ENCODE assay signal across 8 mouse cellular contexts in the genomic region with DNA sequence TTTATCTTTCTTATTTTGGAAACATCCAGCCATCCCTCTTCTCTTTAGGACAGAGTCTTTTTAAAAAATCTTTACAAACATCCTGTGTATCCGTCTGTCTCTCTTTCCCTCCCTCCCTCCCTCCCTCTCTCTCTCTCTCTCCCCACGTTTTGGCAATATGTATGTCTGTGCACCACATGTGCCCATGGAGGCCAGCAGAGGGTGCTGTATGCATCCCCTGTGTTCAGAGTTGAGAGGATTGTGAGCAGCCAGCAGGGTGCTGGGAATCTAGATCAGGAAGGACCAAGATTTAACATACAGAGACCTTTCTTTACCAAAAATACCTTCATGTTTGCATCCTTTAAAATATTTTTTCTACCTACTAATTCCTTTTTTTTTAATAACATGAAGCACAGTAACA. TPM values are rescaled to one million over a fixed set of nuclear protein-coding genes. Genes with fewer than 3 reads are reported as not detected.
DNase-seq lines count a peak whose midpoint lies in the region; ATAC-seq and TF ChIP-seq lines count a peak whose summit lies in the region.

No protein-coding gene starts in this region.

- no peak overlapping the region for H3K9ac ChIP-seq in kidney, embryonic 14.5 days (ENCODE audit: low read depth, low read length)

- peak; percentile 49; the same call in 1 of the 2 replicates for ATAC-seq in G1E (ENCODE audit: extremely low read depth, insufficient number of reproducible peaks, low FRiP score, poor library complexity, severe bottlenecking)
- ATAC-seq in kidney, embryonic 14.5 days (ENCODE audit: low FRiP score, low TSS enrichment): no peak
- ATAC-seq in monocyte, adult 5-6 weeks (replicated peaks; ENCODE audit: insufficient number of reproducible peaks, low FRiP score, low TSS enrichment, poor library complexity, severe bottlenecking): no peak

- peaks cover 64% of the 10 kb centered on the region for H3K36me3 ChIP-seq in G1E (replicated peaks)
- H3K36me3 ChIP-seq in kidney, embryonic 14.5 days (ENCODE audit: control insufficient read depth, insufficient read depth, low read length): no peaks in the 10 kb centered on the region

- no peak overlapping the region for H3K27ac ChIP-seq in kidney, embryonic 14.5 days (ENCODE audit: low read depth, low read length)

- peak overlapping the region; percentile 91; the same call in 1 of the 2 replicates for H3K4me3 ChIP-seq in G1E (ENCODE audit: low read depth, low read length)
- peak overlapping the region; percentile 83 for H3K4me3 ChIP-seq in kidney, embryonic 14.5 days (ENCODE audit: low read length)

- WGBS in kidney, embryonic 14.5 days: 22% methylated on average over 2 of the region's 2 CpGs

- H3K4me2 ChIP-seq in kidney, embryonic 14.5 days (replicated peaks; ENCODE audit: low read depth, low read length): peak overlapping the region; percentile 81

- peak; percentile 66 to 67 for DNase-seq in B cell, adult 2 months
- DNase-seq in G1E (ENCODE audit: low spot score): peak; percentile 49
- DNase-seq in cerebellum, postnatal 10 days: peak; percentile 74 to 79
- DNase-seq in gastrocnemius, postnatal 14 days: peak; percentile 33
- DNase-seq in lung, postnatal 14 days: peak; percentile 51
- DNase-seq in right cerebral cortex, postnatal 4 days: peak; percentile 44

- no peaks in the 10 kb centered on the region for H3K9me3 ChIP-seq in G1E (replicated peaks)
- no peaks in the 10 kb centered on the region for H3K9me3 ChIP-seq in kidney, embryonic 14.5 days (ENCODE audit: control insufficient read depth, low read length)

- H3K4me1 ChIP-seq in G1E (ENCODE audit: insufficient read depth, low read depth, low read length): peaks cover 48% of the 10 kb centered on the region
- H3K4me1 ChIP-seq in kidney, embryonic 14.5 days (ENCODE audit: control insufficient read depth, insufficient read depth, low read length): peaks cover 15% of the 10 kb centered on the region; the same call in 1 of the 2 replicates

- TF ChIP-seq CTCF in G1E (IDR thresholded peaks at IDR 0.05; ENCODE audit: low read depth, low read length): no peak

- no peaks in the 10 kb centered on the region for H3K27me3 ChIP-seq in G1E (ENCODE audit: insufficient read depth, low read length)
- H3K27me3 ChIP-seq in kidney, embryonic 14.5 days (ENCODE audit: control insufficient read depth, insufficient read depth, low read length): no peaks in the 10 kb centered on the region

- intact Hi-C loops in gastrocnemius, postnatal 14 days (cut with DNase I; ENCODE audit: low total_unique reads): no loop called here

RNA-seq across cellular contexts. Expression of a gene that starts 7.5 kb away (rescaled TPM):
- total RNA-seq in G1E (2014; fragmentation: Nextera tagmentation) (157 and 165 TPM in 2 replicates), G1E (2017) (231 and 247 TPM in 2 replicates)
- polyA plus RNA-seq in G1E (2012): 15.2 and 20.8 TPM in 2 replicates
- total RNA-seq in gastrocnemius, postnatal 14 days (2021): 10 to 100 TPM; 62.1 to 65.6 TPM
- polyA plus RNA-seq in kidney, embryonic 14.5 days (2014; fragmentation: Nextera tagmentation; extraction: Ambion mirVana): 240 and 241 TPM in 2 replicates
- 92.3 to 107 TPM (median 102 TPM) in 3 replicates for total RNA-seq in monocyte, adult 5-6 weeks (2017)

RNA-seq across cellular contexts. Expression of a gene that starts 7.9 kb away (rescaled TPM):
- total RNA-seq in G1E (2014; fragmentation: Nextera tagmentation) (14.0 and 15.7 TPM in 2 replicates), G1E (2017) (19.3 and 20.2 TPM in 2 replicates)
- polyA plus RNA-seq in G1E (2012): 11.7 and 14.0 TPM in 2 replicates
- total RNA-seq in gastrocnemius, postnatal 14 days (2021): 10 to 100 TPM; 17.7 to 17.9 TPM
- polyA plus RNA-seq in kidney, embryonic 14.5 days (2014; fragmentation: Nextera tagmentation; extraction: Ambion mirVana): 35.0 and 36.0 TPM in 2 replicates
- 7.0 to 8.1 TPM (median 7.1 TPM) in 3 replicates for total RNA-seq in monocyte, adult 5-6 weeks (2017)

RNA-seq across cellular contexts. Expression of a gene that starts 37.3 kb away (rescaled TPM):
- total RNA-seq in G1E (2014; fragmentation: Nextera tagmentation) (40.0 and 54.7 TPM in 2 replicates), G1E (2017) (60.9 and 69.8 TPM in 2 replicates)
- 31.2 and 34.9 TPM in 2 replicates for polyA plus RNA-seq in G1E (2012)
- total RNA-seq in gastrocnemius, postnatal 14 days (2021): 10 to 100 TPM; 22.3 to 27.4 TPM
- polyA plus RNA-seq in kidney, embryonic 14.5 days (2014; fragmentation: Nextera tagmentation; extraction: Ambion mirVana): 18.9 and 30.2 TPM in 2 replicates
- total RNA-seq in monocyte, adult 5-6 weeks (2017): 20.4 to 40.6 TPM (median 27.9 TPM) in 3 replicates

RNA-seq across cellular contexts. Expression of a gene that starts 59.7 kb away (rescaled TPM):
- total RNA-seq in G1E (2014; fragmentation: Nextera tagmentation) (not detected in 2 replicates), G1E (2017) (not detected in 2 replicates)
- not detected in 2 replicates for polyA plus RNA-seq in G1E (2012)
- total RNA-seq in gastrocnemius, postnatal 14 days (2021): under 1 TPM in 1 of 2 experiments, not detected in 1; 0.12 TPM
- 1.3 and 1.4 TPM in 2 replicates for polyA plus RNA-seq in kidney, embryonic 14.5 days (2014; fragmentation: Nextera tagmentation; extraction: Ambion mirVana)
- not detected in 3 replicates for total RNA-seq in monocyte, adult 5-6 weeks (2017)
